Mouse (Mus musculus): ENCODE results near the gene Eef1e1. TPM values are rescaled to one million over a fixed set of nuclear protein-coding genes. Genes with fewer than 3 reads are reported as not detected.
"Not testable (repeated sequence)": the region's sequence is repeated elsewhere in the genome, so short reads cannot be mapped to it uniquely, and the experiment has no call there.

Gene Eef1e1
- polyA plus RNA-seq, 1 experiment from 2014 or later = 77.3 TPM

- Histone ChIP-seq H3K4me2 (ENCODE audit: low read depth) (no peak overlapping the region), H3K27me3 (ENCODE audit: control insufficient read depth, insufficient read depth, low read length) (no peaks in the 10 kb centered on the region), H3K9ac (ENCODE audit: low read length) (no peak overlapping the region), H3K27ac (ENCODE audit: low read depth, low read length) (no peak overlapping the region), H3K36me3 (ENCODE audit: control insufficient read depth, insufficient read depth, low read length) (no peaks in the 10 kb centered on the region; the same call in 1 of the 2 replicates), H3K9me3 (ENCODE audit: control insufficient read depth, low read length) (no peaks in the 10 kb centered on the region), H3K4me3 (ENCODE audit: low read depth, low read length) (no peak overlapping the region), H3K4me1 (ENCODE audit: control insufficient read depth, insufficient read depth, low read length) (no peaks in the 10 kb centered on the region)
- 92% methylated on average over 6 of the region's 6 CpGs for WGBS
- DNase-seq (ENCODE audit: low spot score) = no peak
- ATAC-seq (ENCODE audit: insufficient read depth, low FRiP score, low TSS enrichment) = no peak
Measured at GRCm38 (mm10) chr13:38633287-38634000, 25.4 kb downstream of the Eef1e1 start.

GRCm38 (mm10) chr13:38632556-38632955, 26.3 kb downstream of the Eef1e1 start:
- H3K27me3 ChIP-seq (ENCODE audit: control insufficient read depth, insufficient read depth, low read length) = no peaks in the 10 kb centered on the region
- DNase-seq (ENCODE audit: low spot score) = no peak
- no peak for ATAC-seq (ENCODE audit: insufficient read depth, low FRiP score, low TSS enrichment)
- H3K4me1 ChIP-seq (ENCODE audit: control insufficient read depth, insufficient read depth, low read length) = no peaks in the 10 kb centered on the region
- H3K36me3 ChIP-seq (ENCODE audit: control insufficient read depth, insufficient read depth, low read length) = no peaks in the 10 kb centered on the region; the same call in 1 of the 2 replicates
- H3K27ac ChIP-seq (ENCODE audit: low read depth, low read length) = no peak overlapping the region
- H3K4me3 ChIP-seq (ENCODE audit: low read depth, low read length) = no peak overlapping the region
- no peaks in the 10 kb centered on the region for H3K9me3 ChIP-seq (ENCODE audit: control insufficient read depth, low read length)
- 88% methylated on average over 6 of the region's 6 CpGs for WGBS
- no peak overlapping the region for H3K4me2 ChIP-seq (ENCODE audit: low read depth)
- no peak overlapping the region for H3K9ac ChIP-seq (ENCODE audit: low read length)

GRCm38 (mm10) chr13:38626229-38626525, 32.7 kb downstream of the Eef1e1 start:
- DNase-seq (ENCODE audit: low spot score) = no peak

GRCm38 (mm10) chr13:38625492-38626228, 33.2 kb downstream of the Eef1e1 start:
- DNase-seq (ENCODE audit: low spot score) (peak; percentile 26), ATAC-seq (ENCODE audit: insufficient read depth, low FRiP score, low TSS enrichment) (no peak)
- H3K4me1 ChIP-seq (ENCODE audit: control insufficient read depth, insufficient read depth, low read length) = no peaks in the 10 kb centered on the region
- H3K4me2 ChIP-seq (ENCODE audit: low read depth) = no peak overlapping the region
- H3K27ac ChIP-seq (ENCODE audit: low read depth, low read length) = no peak overlapping the region
- H3K27me3 ChIP-seq (ENCODE audit: control insufficient read depth, insufficient read depth, low read length) = no peaks in the 10 kb centered on the region
- no peak overlapping the region for H3K9ac ChIP-seq (ENCODE audit: low read length)
- no peaks in the 10 kb centered on the region for H3K9me3 ChIP-seq (ENCODE audit: control insufficient read depth, low read length)
- WGBS = 31% methylated on average over 5 of the region's 5 CpGs
- H3K36me3 ChIP-seq (ENCODE audit: control insufficient read depth, insufficient read depth, low read length) = no peaks in the 10 kb centered on the region; the same call in 1 of the 2 replicates
- H3K4me3 ChIP-seq (ENCODE audit: low read depth, low read length) = no peak overlapping the region

More at GRCm38 (mm10) chr13:38626229-38626525, 32.7 kb downstream of the Eef1e1 start:
- Histone ChIP-seq H3K9me3 (ENCODE audit: control insufficient read depth, low read length) (no peaks in the 10 kb centered on the region), H3K9ac (ENCODE audit: low read length) (no peak overlapping the region), H3K27ac (ENCODE audit: low read depth, low read length) (no peak overlapping the region), H3K4me2 (ENCODE audit: low read depth) (no peak overlapping the region), H3K36me3 (ENCODE audit: control insufficient read depth, insufficient read depth, low read length) (no peaks in the 10 kb centered on the region; the same call in 1 of the 2 replicates), H3K4me3 (ENCODE audit: low read depth, low read length) (no peak overlapping the region), H3K4me1 (ENCODE audit: control insufficient read depth, insufficient read depth, low read length) (no peaks in the 10 kb centered on the region), H3K27me3 (ENCODE audit: control insufficient read depth, insufficient read depth, low read length) (no peaks in the 10 kb centered on the region)
- no peak for ATAC-seq (ENCODE audit: insufficient read depth, low FRiP score, low TSS enrichment)
- WGBS = 27% methylated on average over 6 of the region's 6 CpGs

GRCm38 (mm10) chr13:38624292-38624902, 34.5 kb downstream of the Eef1e1 start:
- no peaks in the 10 kb centered on the region for H3K9me3 ChIP-seq (ENCODE audit: control insufficient read depth, low read length)
- DNase-seq (ENCODE audit: low spot score) (no peak), ATAC-seq (ENCODE audit: insufficient read depth, low FRiP score, low TSS enrichment) (no peak)
- no peaks in the 10 kb centered on the region for H3K27me3 ChIP-seq (ENCODE audit: control insufficient read depth, insufficient read depth, low read length)
- H3K27ac ChIP-seq (ENCODE audit: low read depth, low read length) = no peak overlapping the region
- no peak overlapping the region for H3K4me3 ChIP-seq (ENCODE audit: low read depth, low read length)
- H3K9ac ChIP-seq (ENCODE audit: low read length) = no peak overlapping the region
- no peak overlapping the region for H3K4me2 ChIP-seq (ENCODE audit: low read depth)
- WGBS = 86% methylated on average over 8 of the region's 8 CpGs
- no peaks in the 10 kb centered on the region for H3K4me1 ChIP-seq (ENCODE audit: control insufficient read depth, insufficient read depth, low read length)
- no peaks in the 10 kb centered on the region; the same call in 1 of the 2 replicates for H3K36me3 ChIP-seq (ENCODE audit: control insufficient read depth, insufficient read depth, low read length)

GRCm38 (mm10) chr13:38623296-38623695, 35.6 kb downstream of the Eef1e1 start:
- Histone ChIP-seq H3K9ac (ENCODE audit: low read length) (no peak overlapping the region), H3K27ac (ENCODE audit: low read depth, low read length) (no peak overlapping the region), H3K27me3 (ENCODE audit: control insufficient read depth, insufficient read depth, low read length) (no peaks in the 10 kb centered on the region), H3K4me1 (ENCODE audit: control insufficient read depth, insufficient read depth, low read length) (no peaks in the 10 kb centered on the region), H3K36me3 (ENCODE audit: control insufficient read depth, insufficient read depth, low read length) (no peaks in the 10 kb centered on the region), H3K9me3 (ENCODE audit: control insufficient read depth, low read length) (no peaks in the 10 kb centered on the region), H3K4me3 (ENCODE audit: low read depth, low read length) (no peak overlapping the region), H3K4me2 (ENCODE audit: low read depth) (no peak overlapping the region)
- 82% methylated on average over 5 of the region's 5 CpGs for WGBS
- DNase-seq (ENCODE audit: low spot score) (no peak), ATAC-seq (ENCODE audit: insufficient read depth, low FRiP score, low TSS enrichment) (no peak)

GRCm38 (mm10) chr13:38618001-38618630, 40.7 kb downstream of the Eef1e1 start:
- not testable (repeated sequence) for H3K4me3 ChIP-seq (ENCODE audit: low read depth, low read length); ATAC-seq (ENCODE audit: insufficient read depth, low FRiP score, low TSS enrichment); H3K4me2 ChIP-seq (ENCODE audit: low read depth); H3K4me1 ChIP-seq (ENCODE audit: control insufficient read depth, insufficient read depth, low read length); H3K27ac ChIP-seq (ENCODE audit: low read depth, low read length); H3K27me3 ChIP-seq (ENCODE audit: control insufficient read depth, insufficient read depth, low read length); DNase-seq (ENCODE audit: low spot score); H3K9ac ChIP-seq (ENCODE audit: low read length); H3K36me3 ChIP-seq (ENCODE audit: control insufficient read depth, insufficient read depth, low read length); H3K9me3 ChIP-seq (ENCODE audit: control insufficient read depth, low read length)
- 77% methylated on average over 4 of the region's 4 CpGs for WGBS

- ATAC-seq (ENCODE audit: insufficient read depth, low FRiP score, low TSS enrichment) = no peak
- H3K9me3 ChIP-seq (ENCODE audit: control insufficient read depth, low read length) = 0 out of 2 replicates have a peak, but pooled peaks cover 3% of the 10 kb centered on the region
- no peak overlapping the region for H3K9ac ChIP-seq (ENCODE audit: low read length)
- 0 out of 2 replicates have a peak, but pooled peaks cover 2% of the 10 kb centered on the region for H3K36me3 ChIP-seq (ENCODE audit: control insufficient read depth, insufficient read depth, low read length)
- no peak overlapping the region for H3K27ac ChIP-seq (ENCODE audit: low read depth, low read length)
- H3K4me3 ChIP-seq (ENCODE audit: low read depth, low read length) = no peak overlapping the region
- 88% methylated on average over 4 of the region's 4 CpGs for WGBS
- H3K4me2 ChIP-seq (ENCODE audit: low read depth) = no peak overlapping the region
- DNase-seq (ENCODE audit: low spot score) = no peak
- no peaks in the 10 kb centered on the region for H3K27me3 ChIP-seq (ENCODE audit: control insufficient read depth, insufficient read depth, low read length)
- no peaks in the 10 kb centered on the region for H3K4me1 ChIP-seq (ENCODE audit: control insufficient read depth, insufficient read depth, low read length)
Measured at GRCm38 (mm10) chr13:38616887-38617286, 42.0 kb downstream of the Eef1e1 start.

Measured in neural tube, embryonic 11.5 days (tissue).